ENCODE assay signal across 17 mouse cellular contexts in genomic region chr3:41258291-41258690, GRCm38 (mm10).
DNase-seq lines count a peak whose midpoint lies in the region; ATAC-seq and TF ChIP-seq lines count a peak whose summit lies in the region.
"Had no signal": no experiment of that assay in that cellular context is flagged by ENCODE, and none has a peak within 500 bp of the region (broad histone marks: within the 10 kb centered on the region; RNA-seq: fewer than 3 reads in every experiment).

No protein-coding gene starts in this region.

- no peak for DNase-seq in lung, adult 2 months
- DNase-seq in yolk sac, embryonic 10.5 days (ENCODE audit: low spot score): peak; percentile 9
- DNase-seq in kidney, postnatal 14 days: no peak
- no peak for DNase-seq in layer of hippocampus, adult 9-11 months
- no peak for DNase-seq in left cerebral cortex, adult 8-10 months (ENCODE audit: low spot score in 2 of 2)
- DNase-seq: cerebellum, adult 9-10 months; heart, adult 2 months; heart, postnatal 36 days; kidney, adult 2 months had no signal

- H3K4me1 ChIP-seq in lung, embryonic 15.5 days: no peaks in the 10 kb centered on the region
- no peaks in the 10 kb centered on the region for H3K4me1 ChIP-seq in lung, adult 2 months (ENCODE audit: control insufficient read depth, insufficient read depth, low read length)
- peaks cover 22% of the 10 kb centered on the region for H3K4me1 ChIP-seq in embryonic facial prominence, embryonic 15.5 days
- H3K4me1 ChIP-seq in limb, embryonic 13.5 days: peaks cover 27% of the 10 kb centered on the region
- H3K4me1 ChIP-seq: forebrain, embryonic 13.5 days; megakaryocyte, embryonic 14.5 days; neural tube, embryonic 13.5 days had no signal

- no peak overlapping the region for H3K4me2 ChIP-seq in lung, embryonic 15.5 days
- H3K4me2 ChIP-seq in embryonic facial prominence, embryonic 15.5 days (replicated peaks): no peak overlapping the region
- H3K4me2 ChIP-seq in limb, embryonic 13.5 days (replicated peaks): peak overlapping the region; percentile 39
- H3K4me2 ChIP-seq: forebrain, embryonic 13.5 days; liver, embryonic 11.5 days; neural tube, embryonic 13.5 days had no signal

- TF ChIP-seq CTCF in lung, adult 2 months (IDR thresholded peaks at IDR 0.05; ENCODE audit: insufficient read depth, low read length): no peak

- no peak overlapping the region for H3K4me3 ChIP-seq in lung, embryonic 15.5 days
- H3K4me3 ChIP-seq in lung, adult 2 months (replicated peaks; ENCODE audit: extremely low read depth, low read depth, low read length): no peak overlapping the region
- H3K4me3 ChIP-seq in embryonic facial prominence, embryonic 15.5 days (replicated peaks): no peak overlapping the region
- H3K4me3 ChIP-seq in limb, embryonic 13.5 days: no peak overlapping the region
- H3K4me3 ChIP-seq: forebrain, embryonic 13.5 days; heart, adult 2 months; megakaryocyte, embryonic 14.5 days; neural tube, embryonic 13.5 days had no signal

- H3K27ac ChIP-seq in lung, embryonic 15.5 days: no peak overlapping the region
- H3K27ac ChIP-seq in embryonic facial prominence, embryonic 15.5 days (replicated peaks): peak overlapping the region; percentile 87
- peak overlapping the region; percentile 72 for H3K27ac ChIP-seq in limb, embryonic 13.5 days
- H3K27ac ChIP-seq: forebrain, embryonic 13.5 days; heart, adult 2 months; neural tube, embryonic 13.5 days had no signal

- H3K36me3 ChIP-seq in lung, embryonic 15.5 days: no peaks in the 10 kb centered on the region
- no peaks in the 10 kb centered on the region for H3K36me3 ChIP-seq in embryonic facial prominence, embryonic 15.5 days
- H3K36me3 ChIP-seq in limb, embryonic 13.5 days: no peaks in the 10 kb centered on the region
- H3K36me3 ChIP-seq: neural tube, embryonic 13.5 days had no signal

- WGBS in lung, embryonic 15.5 days: 37% methylated on average over 6 of the region's 6 CpGs
- WGBS in lung, adult 2 months: 54% methylated on average over 6 of the region's 6 CpGs
- 32% methylated on average over 6 of the region's 6 CpGs for WGBS in embryonic facial prominence, embryonic 15.5 days
- 12% methylated on average over 6 of the region's 6 CpGs for WGBS in limb, embryonic 13.5 days

- H3K9ac ChIP-seq in lung, embryonic 15.5 days: no peak overlapping the region
- no peak overlapping the region for H3K9ac ChIP-seq in embryonic facial prominence, embryonic 15.5 days
- H3K9ac ChIP-seq in limb, embryonic 13.5 days: no peak overlapping the region
- H3K9ac ChIP-seq: forebrain, embryonic 13.5 days; neural tube, embryonic 13.5 days had no signal

- peak; percentile 52; the same call in 1 of the 2 replicates for ATAC-seq in lung, embryonic 15.5 days (ENCODE audit: borderline replicate concordance, extremely low read depth, low FRiP score, low TSS enrichment)
- peak; percentile 86; the same call in 1 of the 2 replicates for ATAC-seq in embryonic facial prominence, embryonic 15.5 days (ENCODE audit: insufficient number of reproducible peaks, low FRiP score, low TSS enrichment, low read depth)
- peak; percentile 88 for ATAC-seq in limb, embryonic 13.5 days (ENCODE audit: low FRiP score, low read depth)
- ATAC-seq: CD4-positive, CD25-positive, alpha-beta regulatory T cell, adult 4 months; forebrain, embryonic 13.5 days had no signal

- no peaks in the 10 kb centered on the region for H3K27me3 ChIP-seq in lung, embryonic 15.5 days
- H3K27me3 ChIP-seq in embryonic facial prominence, embryonic 15.5 days: no peaks in the 10 kb centered on the region
- H3K27me3 ChIP-seq in limb, embryonic 13.5 days: peaks cover 5% of the 10 kb centered on the region; the same call in 1 of the 2 replicates
- H3K27me3 ChIP-seq: forebrain, embryonic 13.5 days; megakaryocyte, embryonic 14.5 days; neural tube, embryonic 13.5 days had no signal

- no peak for TF ChIP-seq POLR2A in lung, adult 2 months (IDR thresholded peaks at IDR 0.05; ENCODE audit: borderline replicate concordance, extremely low read depth, low read depth, low read length)

- H3K9me3 ChIP-seq in lung, embryonic 15.5 days: no peaks in the 10 kb centered on the region
- H3K9me3 ChIP-seq in embryonic facial prominence, embryonic 15.5 days (replicated peaks): no peaks in the 10 kb centered on the region
- no peaks in the 10 kb centered on the region for H3K9me3 ChIP-seq in limb, embryonic 13.5 days
- H3K9me3 ChIP-seq: forebrain, embryonic 13.5 days; neural tube, embryonic 13.5 days had no signal
